Mouse (Mus musculus): ENCODE data around the gene Cd47.
A peak's percentile ranks its signal among the peaks of the same experiment; 100 is the strongest.

The Cd47 gene

DNA sequence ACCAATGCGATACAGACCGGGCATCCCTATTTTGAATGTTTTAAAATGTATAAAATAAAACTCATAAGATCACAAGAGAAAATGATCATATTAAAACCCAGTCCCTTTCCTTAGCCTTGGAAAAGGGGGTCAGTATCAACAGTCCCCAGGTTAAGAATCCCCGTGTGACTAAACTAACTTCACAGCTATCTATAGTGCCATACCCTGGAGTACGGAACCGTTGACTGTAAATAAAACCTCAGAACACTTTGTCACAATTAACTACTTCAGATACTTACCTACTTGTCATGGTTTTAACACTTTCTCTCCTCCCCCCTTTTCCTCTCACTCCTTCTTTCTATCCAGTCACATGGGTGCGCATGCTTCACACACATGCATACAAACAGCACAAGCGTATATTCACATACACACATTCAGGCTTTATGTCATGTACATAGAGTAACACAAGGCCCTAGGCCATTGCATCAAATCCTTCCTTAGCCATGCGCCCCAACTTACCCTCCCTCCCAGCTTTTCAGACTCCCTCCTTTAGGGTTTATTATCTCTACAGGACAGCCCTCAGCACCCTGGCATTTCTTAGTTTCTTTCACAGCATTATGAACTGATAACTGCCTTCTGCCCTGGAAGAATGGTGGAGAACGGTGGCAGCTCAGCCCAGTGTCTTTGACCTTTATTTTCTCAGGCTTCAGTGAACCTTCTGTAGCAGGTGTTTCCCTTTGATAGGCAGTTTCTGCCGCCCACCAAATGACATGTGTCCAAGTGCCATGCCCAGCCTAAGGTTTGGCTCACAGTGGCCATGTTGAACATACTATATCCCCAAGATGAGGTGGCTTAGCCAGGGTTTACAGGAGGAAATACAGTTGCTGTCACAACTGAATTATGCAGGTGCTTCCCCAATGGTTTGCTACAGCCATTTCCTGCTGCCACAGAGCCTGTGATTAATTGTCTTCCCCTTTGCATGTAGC is at the start of gene Cd47:
Gene Cd47, plus strand, starts transcription at position 937 of the 965 bp plus-strand sequence.
- DNase-seq (ENCODE audit: inconsistent ontology term) = no peak

DNA sequence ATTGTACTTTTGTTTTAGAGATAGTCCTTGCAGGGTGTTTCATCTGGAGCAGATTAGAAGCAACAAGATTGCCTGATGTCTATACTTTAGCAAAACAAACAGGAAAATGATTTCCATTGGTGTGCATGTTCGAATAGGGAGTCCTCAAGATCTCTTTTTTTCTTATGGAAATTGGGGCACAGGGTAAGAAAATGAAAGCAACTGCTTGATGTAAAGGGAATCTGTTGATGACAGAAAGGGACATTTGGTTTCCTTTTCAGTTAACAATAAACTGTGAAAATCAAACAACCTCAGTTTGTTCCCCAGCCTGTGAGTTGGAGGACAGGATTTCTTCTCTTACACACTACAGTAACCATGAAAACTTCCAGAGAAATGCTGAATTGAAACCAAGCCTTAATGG is 47.4 kb upstream of the Cd47 start:
- DNase-seq (ENCODE audit: inconsistent ontology term) = no peak

DNA sequence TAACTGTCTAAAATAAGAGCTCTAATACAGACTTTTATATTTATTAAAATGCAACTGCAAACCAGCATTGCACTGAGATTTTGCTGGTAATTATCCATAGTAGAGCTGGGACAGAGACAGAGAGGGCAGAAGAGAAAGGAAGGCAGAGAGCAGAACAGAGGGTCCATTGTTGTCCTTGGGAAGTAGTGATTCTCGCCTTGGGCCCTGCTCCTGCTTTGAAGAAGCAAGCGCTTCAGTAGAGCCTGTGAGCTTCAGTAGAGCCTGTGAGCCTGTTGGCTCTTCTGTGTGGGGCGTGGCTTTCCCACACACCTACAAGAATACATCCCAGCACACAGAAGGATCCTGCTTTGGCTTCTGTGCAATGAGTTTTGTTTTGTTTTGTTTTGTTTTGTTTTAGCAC is 47.0 kb upstream of the Cd47 start:
- peak; percentile 58 for DNase-seq (ENCODE audit: inconsistent ontology term)

DNA sequence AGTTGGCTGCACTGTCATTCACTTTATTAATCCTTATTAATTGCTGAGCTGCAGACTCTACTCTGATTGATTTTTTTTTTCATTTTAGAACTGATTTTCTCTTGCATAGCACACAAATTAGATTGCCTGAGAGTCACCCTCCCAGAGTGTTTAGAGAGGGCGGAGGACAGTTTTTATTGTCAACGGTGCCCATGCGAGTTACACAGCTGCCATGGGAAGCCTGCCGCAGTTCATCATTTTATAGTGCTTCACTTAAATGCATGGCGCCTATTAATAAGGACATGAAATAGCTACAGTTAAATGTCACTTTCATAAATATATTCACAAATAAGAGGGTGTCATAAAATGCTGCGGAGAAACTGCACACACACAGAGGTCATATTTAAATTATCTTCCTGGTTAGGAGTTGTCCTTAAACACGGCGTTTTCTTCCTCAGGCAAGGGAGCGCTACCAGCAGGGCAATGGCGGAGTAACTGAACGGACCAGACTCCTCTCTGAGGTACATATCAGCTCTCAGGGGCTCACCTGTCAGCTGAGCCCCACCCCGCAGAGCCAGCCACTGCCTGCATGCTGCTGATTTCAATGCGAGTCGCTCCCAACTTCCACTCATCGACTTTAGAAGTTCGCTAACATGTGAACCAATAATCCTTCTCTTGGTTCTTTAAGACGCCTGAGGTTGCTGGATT is 39.7 kb upstream of the Cd47 start:
- DNase-seq (ENCODE audit: inconsistent ontology term) = no peak

DNA sequence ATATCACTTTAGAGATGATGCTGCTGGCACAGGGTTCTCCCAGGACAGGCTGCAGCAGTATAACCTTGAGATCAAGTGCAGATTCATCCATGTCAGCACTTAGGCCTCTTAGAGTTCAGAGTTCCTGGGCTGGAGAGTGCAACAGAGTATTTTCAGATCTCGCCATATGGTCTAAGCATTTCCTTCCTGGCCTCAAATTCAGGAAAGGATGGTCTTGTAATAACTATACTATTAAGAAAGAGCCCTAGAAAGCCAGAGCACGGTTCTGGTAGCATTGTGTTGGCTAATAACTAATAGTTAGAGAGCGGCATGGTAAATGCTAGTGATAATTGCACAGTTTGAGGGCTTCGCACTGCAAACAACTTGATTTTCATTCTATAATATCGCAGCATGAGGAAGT is 38.4 kb upstream of the Cd47 start:
- no peak for DNase-seq (ENCODE audit: inconsistent ontology term)

DNA sequence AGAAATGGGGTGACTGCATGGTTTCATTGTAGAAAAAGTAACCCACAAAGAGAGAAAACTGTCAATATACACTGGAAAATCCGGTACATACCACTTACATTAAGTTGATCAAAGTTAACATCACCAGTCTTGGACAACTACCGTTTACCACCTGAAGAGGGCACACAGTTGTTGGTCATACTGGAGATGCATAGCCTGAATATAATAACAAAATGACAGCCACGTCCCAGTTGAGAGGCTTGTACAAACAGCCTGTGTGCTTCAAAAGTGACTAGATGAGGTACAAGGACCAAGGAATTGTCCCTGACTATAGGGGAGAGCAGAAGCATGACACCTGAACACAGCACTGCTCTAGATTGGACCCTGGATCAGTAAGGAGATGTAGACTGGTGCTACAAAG is 34.0 kb upstream of the Cd47 start:
- no peak for DNase-seq (ENCODE audit: inconsistent ontology term)

DNA sequence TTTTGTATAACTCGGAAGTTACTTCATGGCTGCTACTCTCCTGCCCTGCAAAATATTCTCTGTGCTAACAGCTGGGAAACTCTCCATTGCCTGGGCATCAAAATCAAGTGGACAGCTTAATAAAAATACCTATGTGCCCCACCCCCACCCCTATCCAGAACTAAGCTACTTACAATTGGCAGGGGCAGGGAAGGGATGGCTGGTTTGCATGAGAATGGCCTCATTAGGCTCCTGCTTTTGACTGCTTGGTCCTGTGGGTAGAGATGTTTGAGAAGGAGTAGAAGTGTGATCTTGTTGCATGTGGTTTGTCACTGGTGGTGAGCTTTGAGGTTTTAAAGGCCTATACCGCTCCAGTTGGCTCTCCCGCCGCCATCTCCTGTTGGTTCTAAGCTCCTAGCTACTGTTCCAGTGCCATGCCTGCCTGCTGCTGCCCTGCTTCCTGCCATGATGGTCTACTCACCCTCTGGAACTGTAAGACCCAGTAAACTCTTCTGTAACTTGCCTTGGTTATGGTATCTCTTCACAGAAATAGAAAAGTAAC is 31.8 kb upstream of the Cd47 start:
- DNase-seq (ENCODE audit: inconsistent ontology term) = no peak

DNA sequence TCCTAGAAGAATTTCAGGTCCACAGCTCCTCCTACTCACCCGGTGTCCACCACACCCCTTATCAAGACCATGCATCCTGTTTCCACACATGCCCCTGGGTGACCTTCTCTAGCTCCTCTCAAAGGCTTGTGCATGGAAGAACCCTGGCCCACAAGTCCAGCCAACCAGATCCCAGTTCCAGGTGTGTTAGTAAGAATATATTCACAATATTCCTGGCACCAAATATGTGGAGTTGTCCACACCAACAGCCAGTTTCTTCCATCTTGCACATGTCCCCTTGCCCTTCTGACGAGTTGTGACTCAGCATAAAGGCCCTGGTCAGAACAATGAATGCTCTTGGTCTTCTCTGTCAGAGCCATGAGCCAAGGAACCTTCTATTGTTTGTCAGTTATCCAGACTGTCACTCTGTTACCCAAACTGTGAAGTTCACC is 30.5 kb upstream of the Cd47 start:
- no peak for DNase-seq (ENCODE audit: inconsistent ontology term)

DNA sequence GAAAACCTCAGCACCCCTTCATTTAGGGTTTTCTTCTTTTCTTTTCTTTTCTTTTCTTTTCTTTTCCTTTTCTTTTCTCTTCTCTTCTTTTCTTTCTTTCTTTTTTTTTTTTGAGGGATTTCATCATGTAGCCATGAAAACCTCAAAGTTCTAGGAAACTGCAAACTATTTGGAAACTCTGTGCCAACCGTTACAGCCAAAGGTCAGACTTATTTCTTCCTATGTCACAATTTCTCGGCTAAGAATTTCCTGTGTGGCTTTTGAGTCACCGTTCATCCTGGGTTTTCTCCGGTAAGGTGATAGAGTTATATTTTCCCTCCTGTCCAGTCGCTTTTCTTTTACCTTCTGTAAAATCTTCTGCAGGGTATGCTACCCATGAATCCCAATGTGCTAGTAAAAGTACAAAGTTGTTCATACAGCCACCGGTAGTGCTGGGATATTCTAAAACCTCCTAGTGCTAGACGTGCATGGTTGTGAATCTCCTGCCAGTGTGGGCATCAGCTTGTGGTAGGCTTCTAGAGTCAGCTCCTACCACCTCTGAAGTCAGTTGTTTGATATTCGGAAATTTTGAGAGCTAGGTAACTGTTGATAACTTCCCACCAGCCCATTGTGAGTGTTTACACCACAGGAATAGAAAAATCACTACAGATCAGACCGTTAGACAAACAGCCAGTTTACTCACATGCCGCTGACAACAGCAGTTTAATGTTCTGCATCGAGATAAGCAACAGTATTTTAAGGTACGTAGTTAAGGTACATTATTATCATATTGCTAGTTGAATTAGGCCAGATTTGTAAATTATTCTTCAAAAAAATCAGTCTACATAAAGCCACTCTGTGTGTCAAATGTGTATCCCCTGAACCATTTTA is 29.8 kb upstream of the Cd47 start:
- DNase-seq (ENCODE audit: inconsistent ontology term) = no peak

DNA sequence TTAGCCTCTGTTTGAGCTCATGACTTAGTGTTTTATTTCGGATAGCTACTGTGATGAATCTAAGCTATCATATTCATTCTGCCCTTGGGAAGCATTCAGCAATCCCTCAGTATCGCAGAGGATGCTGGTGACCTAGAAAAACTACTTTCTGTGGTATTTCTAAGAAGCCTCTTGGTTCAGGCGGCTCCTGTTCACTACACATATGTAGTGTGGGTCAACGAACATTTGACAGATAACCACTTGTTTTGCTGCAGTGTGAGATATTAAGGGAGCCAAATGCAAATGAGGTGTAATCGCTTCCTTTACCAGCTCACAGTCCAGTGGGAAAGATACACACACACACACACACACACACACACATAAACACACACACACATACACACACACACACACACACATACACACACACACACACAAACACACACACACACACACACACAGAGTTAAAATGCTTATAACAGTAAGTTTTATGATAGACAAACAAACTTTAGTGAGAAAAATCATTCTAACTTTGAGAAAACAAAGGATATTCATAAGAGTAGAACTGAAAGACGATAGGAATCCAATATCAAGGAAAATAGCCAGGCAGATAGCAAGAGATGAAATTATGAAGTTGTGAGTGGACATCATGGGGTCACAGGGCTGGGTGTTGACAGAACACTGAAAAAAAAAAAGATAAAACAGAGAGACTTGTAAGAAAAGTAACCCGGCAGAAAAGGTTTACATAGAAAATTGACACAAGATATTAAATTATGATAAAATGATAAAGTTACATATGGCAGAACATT is 28.5 kb upstream of the Cd47 start:
- DNase-seq (ENCODE audit: inconsistent ontology term) = no peak

DNA sequence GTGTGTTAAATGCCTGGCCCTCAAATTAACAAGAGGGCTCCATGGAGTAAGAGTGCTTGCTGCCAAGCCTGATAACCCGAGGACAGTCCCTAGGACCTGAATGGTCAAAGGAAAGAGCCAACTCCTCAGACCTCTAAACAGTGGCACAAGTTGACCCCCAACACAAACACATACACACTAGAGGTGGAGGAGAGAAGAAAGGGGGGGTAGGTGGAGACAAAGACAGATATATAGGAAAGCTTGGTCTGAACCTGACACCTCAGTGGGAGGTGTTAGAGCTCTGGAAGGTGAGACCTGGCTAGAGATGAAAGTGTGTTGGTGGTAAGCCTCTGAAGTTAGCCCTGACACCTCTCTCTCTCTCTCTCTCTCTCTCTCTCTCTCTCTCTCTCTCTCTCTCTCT is 27.8 kb upstream of the Cd47 start:
- no peak for DNase-seq (ENCODE audit: inconsistent ontology term)

DNA sequence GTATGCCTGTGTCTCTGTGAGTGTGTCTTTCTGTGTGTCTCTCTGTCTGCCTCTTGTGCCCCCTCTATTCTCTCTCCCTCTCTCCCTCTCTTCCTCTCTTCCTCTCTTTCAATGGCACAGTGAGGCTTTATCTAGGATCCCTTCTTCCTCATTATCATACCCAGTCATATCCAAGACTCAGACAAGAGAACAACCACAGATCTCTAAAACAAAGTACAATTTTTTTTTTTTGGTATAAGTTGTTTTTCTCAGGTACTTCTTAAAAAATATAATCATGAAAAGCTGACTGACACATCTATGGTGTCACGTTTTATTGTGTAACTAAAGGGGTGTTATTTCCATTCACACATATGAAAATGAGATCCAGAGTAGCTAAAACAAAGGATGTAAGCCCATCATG is 27.3 kb upstream of the Cd47 start:
- no peak for DNase-seq (ENCODE audit: inconsistent ontology term)

DNA sequence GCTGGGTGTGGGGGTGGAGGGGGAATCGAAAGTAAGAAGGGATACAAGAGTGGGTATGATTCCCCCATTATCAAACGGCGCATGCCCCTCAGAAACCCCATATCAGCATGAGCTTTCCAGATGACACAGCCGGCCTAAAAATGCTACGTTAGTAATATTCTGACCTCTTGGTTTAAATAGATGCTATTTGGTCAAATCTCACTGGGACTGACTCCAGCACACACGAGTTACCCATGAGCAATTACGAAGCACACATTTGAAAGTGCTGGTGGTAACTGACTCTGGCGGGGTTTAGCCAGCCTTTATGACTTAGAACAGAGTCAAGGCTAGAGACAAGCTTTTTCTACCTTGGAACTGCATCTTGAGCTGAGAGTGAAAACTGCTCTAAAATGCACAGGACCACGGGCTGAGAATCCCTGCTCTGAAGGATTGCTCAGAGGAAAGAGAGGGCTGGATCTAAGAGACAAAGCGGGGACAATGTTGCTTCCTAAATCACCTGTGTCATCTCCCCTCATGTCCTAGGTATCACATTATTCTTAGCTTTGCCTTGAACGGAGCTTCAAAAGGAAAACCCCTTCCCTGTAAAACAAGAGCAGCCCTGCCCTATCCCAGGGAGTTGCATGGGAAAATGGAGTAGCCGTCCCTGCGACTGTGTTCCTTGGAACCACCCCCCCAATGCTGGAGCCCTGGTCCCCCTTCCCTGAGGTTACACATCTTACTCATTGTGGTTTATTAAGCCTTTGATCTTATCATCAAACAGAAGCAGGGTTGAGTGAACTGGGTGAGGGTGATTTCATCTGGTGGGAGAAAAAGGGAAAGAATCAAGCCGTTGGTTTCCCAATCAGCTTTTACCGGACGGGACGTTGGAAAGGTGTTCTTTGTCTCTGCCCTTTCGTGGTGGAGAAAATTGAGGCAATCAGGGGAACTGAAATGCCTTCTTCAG is 26.0 kb upstream of the Cd47 start:
- DNase-seq (ENCODE audit: inconsistent ontology term) = no peak

DNA sequence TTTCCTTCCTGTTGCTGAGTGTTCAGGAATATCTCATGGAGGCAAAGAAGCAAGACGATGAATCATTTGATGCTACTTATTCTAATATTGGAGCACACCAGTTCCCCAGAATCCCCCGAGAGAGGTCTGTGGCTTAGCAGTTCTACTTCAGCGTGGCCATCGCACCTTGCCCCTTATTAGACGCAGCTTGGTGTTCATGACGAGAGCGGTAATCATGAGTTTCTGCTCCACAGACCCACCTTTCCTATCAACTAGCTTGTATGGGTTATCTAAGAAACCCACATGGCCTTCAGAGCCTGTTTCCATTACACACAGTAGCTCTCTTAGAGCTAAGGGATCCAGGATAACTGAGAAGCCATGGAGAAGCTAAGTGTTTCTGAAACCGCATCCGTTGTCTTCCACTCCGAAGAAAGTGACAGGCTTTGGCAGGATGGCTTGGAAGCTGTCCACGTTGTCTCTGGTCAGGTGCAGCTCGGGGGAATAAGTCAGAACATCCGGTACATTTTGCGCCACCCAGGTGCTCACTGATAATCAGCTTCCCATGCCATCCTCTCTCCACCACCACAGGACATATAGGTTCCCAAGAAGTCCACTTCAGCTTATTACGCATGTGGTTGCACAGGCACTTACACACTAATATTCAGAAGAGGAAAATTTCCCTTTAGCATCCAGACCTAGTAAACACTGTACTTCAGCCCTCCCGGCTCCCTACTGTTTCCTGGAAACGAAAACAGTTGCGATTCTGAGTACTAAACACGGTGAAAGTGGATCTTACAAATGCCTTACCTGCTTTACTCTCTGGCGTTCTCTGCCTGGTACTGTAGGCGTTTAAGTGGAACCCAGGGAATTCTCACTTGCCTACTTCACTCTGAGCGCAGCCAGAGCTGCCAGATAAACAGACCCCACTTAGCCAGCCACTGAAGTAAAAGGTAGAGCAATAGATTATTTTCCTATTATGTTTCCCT is 25.0 kb upstream of the Cd47 start:
- no peak for DNase-seq (ENCODE audit: inconsistent ontology term)

DNA sequence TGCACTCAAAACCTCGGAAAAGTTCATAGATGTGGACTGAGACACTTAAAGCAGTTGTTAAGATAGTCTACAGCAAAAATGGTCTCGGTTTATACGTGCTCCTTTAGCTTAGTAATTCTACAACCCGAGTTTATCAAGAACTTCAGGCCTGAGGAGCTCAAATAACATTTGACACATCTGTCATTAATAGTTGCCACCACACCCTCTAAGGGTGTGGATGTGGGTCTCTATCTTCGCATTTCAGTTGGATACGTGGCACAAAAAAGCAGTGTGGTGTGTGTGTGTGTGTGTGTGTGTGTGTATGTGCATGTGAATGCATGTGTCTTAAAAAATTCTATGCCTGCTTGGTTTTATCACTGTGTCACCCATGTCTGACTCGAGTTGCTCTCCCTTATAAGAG is 23.4 kb upstream of the Cd47 start:
- no peak for DNase-seq (ENCODE audit: inconsistent ontology term)

DNA sequence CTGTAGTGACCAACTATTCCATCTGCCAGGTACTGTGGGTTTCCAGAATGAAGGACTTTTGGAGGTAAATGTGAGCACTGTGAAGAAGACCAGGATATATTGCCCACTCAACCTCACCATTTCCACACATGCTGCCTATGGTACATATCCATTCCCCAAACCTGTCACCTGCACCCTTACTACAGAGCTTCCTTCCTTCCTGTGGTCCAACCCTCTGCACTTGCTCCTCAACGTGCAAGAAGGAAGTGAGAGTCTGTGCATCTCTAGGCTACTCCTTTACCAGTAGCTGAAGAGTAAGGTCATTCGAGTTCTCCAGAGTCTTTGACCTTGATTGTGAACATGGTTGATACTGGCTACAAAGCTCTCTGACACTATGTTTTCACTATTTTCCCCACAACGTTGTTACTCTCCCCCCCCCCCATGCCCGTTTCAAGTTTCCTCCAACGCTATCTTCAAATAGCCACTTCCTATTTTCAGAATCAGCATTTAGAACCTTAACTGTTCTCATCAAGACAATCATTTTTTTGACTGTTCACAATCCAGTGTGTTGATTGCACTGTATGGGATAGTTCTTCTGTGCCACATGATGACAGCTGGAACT is 18.7 kb upstream of the Cd47 start:
- DNase-seq (ENCODE audit: inconsistent ontology term) = no peak

DNA sequence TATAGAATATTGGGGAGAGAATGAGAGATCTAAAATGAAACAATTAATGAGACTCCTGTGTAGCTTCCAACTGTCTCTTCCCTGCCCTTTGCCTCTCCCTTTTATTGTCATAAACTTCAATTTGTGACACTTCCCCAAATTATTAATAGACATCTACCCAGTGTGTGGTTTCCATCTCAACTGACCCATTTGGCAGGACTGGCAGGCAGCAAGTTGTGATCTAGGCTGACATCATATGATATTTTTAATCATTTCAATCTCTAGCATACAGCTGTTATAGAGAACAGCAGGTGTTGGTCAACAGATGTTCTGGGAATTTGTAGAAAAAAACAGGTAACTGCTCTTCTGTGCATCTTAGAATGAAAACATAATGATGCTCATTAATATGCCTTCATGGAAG is 17.0 kb upstream of the Cd47 start:
- no peak for DNase-seq (ENCODE audit: inconsistent ontology term)

DNA sequence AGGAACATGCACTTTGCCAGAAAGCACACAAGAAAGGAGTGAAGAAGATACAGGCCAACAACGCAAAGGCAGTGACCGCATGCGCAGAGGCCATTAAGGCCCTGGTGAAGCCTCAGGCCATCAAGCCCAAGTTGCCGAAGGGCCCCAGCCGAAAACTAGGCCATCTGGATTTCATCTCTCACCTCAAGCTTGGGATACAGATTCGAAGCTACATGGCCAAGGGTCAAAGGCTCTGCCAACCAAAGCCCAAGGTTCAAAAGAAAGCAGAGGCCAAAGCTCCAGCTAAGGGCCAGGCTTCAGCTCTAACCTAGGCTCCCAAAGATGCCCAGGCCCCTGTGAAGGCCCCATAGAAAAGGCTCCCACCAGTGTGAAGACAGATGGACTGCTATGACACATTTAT is 14.2 kb upstream of the Cd47 start:
- no peak for DNase-seq (ENCODE audit: inconsistent ontology term)

All from Muller cell, postnatal 12 days (primary cell).